Mouse (Mus musculus): ENCODE results near the gene Actr8. TPM values are rescaled to one million over a fixed set of nuclear protein-coding genes. Genes with fewer than 3 reads are reported as not detected.

Gene Actr8
- polyA plus RNA-seq (2015; fragmentation: Illumina TruSeq; extraction: RNeasy Lipid Tissue Mini Kit (QIAGEN cat#74804); ENCODE audit: low read depth, low replicate concordance) = 53.0 TPM

GRCm38 (mm10) chr14:29978254-29979204 is at the start of gene Actr8:
Gene Actr8, plus strand, starts transcription at chr14:29978337.

GRCm38 (mm10) chr14:29968075-29968821 is 9.9 kb upstream of the Actr8 start, which contains the start of gene Selenok:
Gene Selenok, plus strand, starts transcription at chr14:29968308.

GRCm38 (mm10) chr14:30008733-30009575 is 30.8 kb downstream of the Actr8 start, which contains the start of the genes Il17rb and Chdh:
Gene Il17rb, minus strand, starts transcription at chr14:30008896.
Gene Chdh, plus strand, starts transcription at chr14:30009023.

Other genes starting within 250 kb of the Actr8 start
- 325 TPM for gene Selenok, start 10.0 kb upstream of the Actr8 start, polyA plus RNA-seq (2015; fragmentation: Illumina TruSeq; extraction: RNeasy Lipid Tissue Mini Kit (QIAGEN cat#74804); ENCODE audit: low read depth, low replicate concordance)
- 2.0 TPM for gene Il17rb, start 30.6 kb downstream of the Actr8 start, polyA plus RNA-seq (2015; fragmentation: Illumina TruSeq; extraction: RNeasy Lipid Tissue Mini Kit (QIAGEN cat#74804); ENCODE audit: low read depth, low replicate concordance)
- 2.6 TPM for gene Chdh, start 30.7 kb downstream of the Actr8 start, polyA plus RNA-seq (2015; fragmentation: Illumina TruSeq; extraction: RNeasy Lipid Tissue Mini Kit (QIAGEN cat#74804); ENCODE audit: low read depth, low replicate concordance)

Data from brain, adult 10 weeks (tissue).